Mouse (Mus musculus) lung, embryonic 15.5 days (tissue): ENCODE data around the gene Mboat2. TPM values are rescaled to one million over a fixed set of nuclear protein-coding genes. Genes with fewer than 3 reads are reported as not detected.

Experiments used
- ATAC-seq: fragments of 200-750 bp; cut with Nextera tagmentation; 2 replicates; pipeline ENCODE4 v1.8.0; 2017; ENCODE audit warnings: moderate number of reproducible peaks, borderline replicate concordance; ENCODE audit not compliant: low FRiP score, low TSS enrichment; ENCODE audit errors: extremely low read depth
- H3K27ac ChIP-seq: fragments of 300-500 bp; sonication (generic); 2 replicates; pipeline ENCODE4 v1.5.1; 2015; ENCODE audit warnings: moderate library complexity, mild to moderate bottlenecking, inconsistent platforms
- H3K27me3 ChIP-seq: fragments of 300-500 bp; sonication (generic); 2 replicates; pipeline ENCODE4 v1.6.1; 2015; ENCODE audit warnings: inconsistent platforms
- H3K36me3 ChIP-seq: fragments of 300-500 bp; sonication (generic); 2 replicates; pipeline ENCODE4 v1.6.1; 2015; ENCODE audit warnings: inconsistent platforms
- H3K4me1 ChIP-seq: fragments of 300-500 bp; sonication (generic); 2 replicates; pipeline ENCODE4 v1.6.1; 2015; ENCODE audit warnings: inconsistent platforms
- H3K4me2 ChIP-seq: fragments of 300-500 bp; sonication (generic); 2 replicates; pipeline ENCODE4 v1.6.1; 2015; ENCODE audit warnings: inconsistent platforms, mild to moderate bottlenecking, moderate library complexity
- H3K4me3 ChIP-seq: fragments of 300-500 bp; sonication (generic); 2 replicates; pipeline ENCODE4 v1.5.1; 2015; ENCODE audit warnings: mild to moderate bottlenecking, inconsistent platforms
- H3K9ac ChIP-seq: fragments of 300-500 bp; sonication (generic); 2 replicates; pipeline ENCODE4 v1.6.1; 2015; ENCODE audit warnings: inconsistent platforms
- H3K9me3 ChIP-seq: fragments of 300-500 bp; sonication (generic); 2 replicates; pipeline ENCODE4 v1.6.1; 2016; ENCODE audit warnings: inconsistent platforms
- WGBS: fragments of 180-500 bp; shearing (Covaris S2); methylation state at CpG from one replicate; pipeline ENCODE4 v1.1.7; 2015; 5-methylcytosine and 5-hydroxymethylcytosine counted together
- polyA plus RNA-seq: library from polyadenylated mRNA; unstranded; fragments of >200 nt; fragmentation: Nextera tagmentation; extraction: Ambion mirVana; gene quantifications from 2 replicates; pipeline ENCODE4 v1.2.1, GENCODE M21; 2015

Gene Mboat2
- polyA plus RNA-seq, 1 experiment from 2014 or later: 42.5 TPM

DNA sequence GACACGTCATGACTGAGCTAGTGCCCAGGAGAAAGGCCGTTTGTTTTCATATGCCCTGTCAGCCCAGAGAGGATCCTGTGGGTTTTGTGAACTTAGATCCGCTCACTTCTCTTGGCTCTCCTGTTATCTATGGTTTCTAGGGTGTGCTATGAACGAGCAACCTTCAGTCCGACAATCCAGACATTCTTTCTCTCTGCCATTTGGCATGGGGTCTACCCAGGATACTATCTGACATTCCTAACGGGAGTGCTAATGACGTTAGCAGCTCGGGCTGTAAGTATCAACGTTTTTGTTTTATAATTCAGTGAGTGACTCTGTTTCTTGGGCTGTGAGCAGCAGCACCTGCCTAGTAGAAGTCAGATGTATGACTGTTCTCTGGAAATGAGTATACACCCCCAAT, 124.5 kb downstream of the Mboat2 start:
- Histone ChIP-seq H3K9me3 (no peaks in the 10 kb centered on the region), H3K4me3 (no peak overlapping the region), H3K9ac (no peak overlapping the region), H3K27ac (no peak overlapping the region), H3K36me3 (peaks cover 18% of the 10 kb centered on the region), H3K4me2 (no peak overlapping the region), H3K27me3 (no peaks in the 10 kb centered on the region), H3K4me1 (no peaks in the 10 kb centered on the region)
- no peak for ATAC-seq
- WGBS: 63% methylated on average over 9 of the region's 9 CpGs

DNA sequence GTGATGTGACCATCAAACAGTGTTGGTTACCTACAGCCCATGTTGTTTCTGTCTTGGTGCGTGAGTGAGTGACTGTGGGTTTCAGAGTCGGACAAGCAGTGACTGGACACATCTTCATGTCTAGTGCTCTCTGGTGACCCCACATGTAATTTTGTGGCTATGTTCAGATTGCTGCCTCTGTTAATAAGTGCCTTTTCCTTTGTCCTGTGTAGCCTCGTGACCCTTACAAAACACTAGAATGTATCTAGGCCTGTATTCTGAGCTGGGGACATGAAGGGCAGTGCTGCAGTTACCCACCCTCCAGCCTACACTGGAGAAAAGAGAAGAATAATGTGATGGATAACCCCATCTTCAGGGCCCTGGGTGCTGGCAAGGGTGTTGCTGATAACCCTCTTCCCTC, 127.8 kb downstream of the Mboat2 start:
- Histone ChIP-seq H3K27me3 (no peaks in the 10 kb centered on the region), H3K4me3 (no peak overlapping the region), H3K4me2 (no peak overlapping the region), H3K4me1 (no peaks in the 10 kb centered on the region), H3K27ac (no peak overlapping the region), H3K9me3 (no peaks in the 10 kb centered on the region), H3K36me3 (peaks cover 12% of the 10 kb centered on the region), H3K9ac (no peak overlapping the region)
- no peak for ATAC-seq
- 84% methylated on average over 3 of the region's 3 CpGs for WGBS

DNA sequence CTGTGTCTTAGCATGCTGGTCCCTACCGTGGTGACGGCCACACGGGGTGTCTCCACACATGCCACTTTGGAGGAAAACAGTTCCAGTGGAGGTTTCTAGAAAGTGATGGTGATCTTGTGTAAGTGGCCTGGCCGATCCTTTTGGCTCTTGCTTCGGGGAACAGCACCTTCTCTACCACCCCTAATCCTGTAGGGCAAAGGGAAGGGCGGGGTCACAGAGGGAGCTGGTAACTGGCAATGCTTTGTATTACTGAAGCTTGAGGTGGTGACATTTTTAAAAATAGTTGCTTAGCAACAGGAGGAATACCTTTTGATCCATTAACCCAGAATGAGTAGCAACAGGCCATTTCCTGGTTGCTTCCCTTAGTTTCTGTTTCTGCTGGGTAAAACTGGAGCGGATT, 131.1 kb downstream of the Mboat2 start:
- H3K9ac ChIP-seq: no peak overlapping the region
- no peak overlapping the region for H3K4me3 ChIP-seq
- H3K9me3 ChIP-seq: no peaks in the 10 kb centered on the region
- H3K36me3 ChIP-seq: no peaks in the 10 kb centered on the region; the same call in 1 of the 2 replicates
- 90% methylated on average over 7 of the region's 7 CpGs for WGBS
- H3K27ac ChIP-seq: no peak overlapping the region
- no peaks in the 10 kb centered on the region for H3K4me1 ChIP-seq
- no peak for ATAC-seq
- H3K4me2 ChIP-seq: no peak overlapping the region
- H3K27me3 ChIP-seq: no peaks in the 10 kb centered on the region

GRCm38 (mm10) chr12:24962362-24962967, 131.8 kb downstream of the Mboat2 start:
- Histone ChIP-seq H3K4me1 (no peaks in the 10 kb centered on the region), H3K4me3 (no peak overlapping the region), H3K4me2 (no peak overlapping the region), H3K9me3 (no peaks in the 10 kb centered on the region), H3K36me3 (no peaks in the 10 kb centered on the region; the same call in 1 of the 2 replicates), H3K27ac (no peak overlapping the region), H3K27me3 (no peaks in the 10 kb centered on the region), H3K9ac (no peak overlapping the region)
- ATAC-seq: no peak
- WGBS: 77% methylated on average over 11 of the region's 11 CpGs

- Histone ChIP-seq H3K27me3 (no peaks in the 10 kb centered on the region), H3K4me1 (no peaks in the 10 kb centered on the region), H3K4me3 (no peak overlapping the region), H3K36me3 (no peaks in the 10 kb centered on the region), H3K4me2 (no peak overlapping the region), H3K9ac (no peak overlapping the region), H3K9me3 (no peaks in the 10 kb centered on the region), H3K27ac (no peak overlapping the region)
- no peak for ATAC-seq
- WGBS: 59% methylated on average over 13 of the region's 13 CpGs
Observed at GRCm38 (mm10) chr12:24963393-24964022, 132.8 kb downstream of the Mboat2 start.

- no peaks in the 10 kb centered on the region for H3K36me3 ChIP-seq
- WGBS: 80% methylated on average over 6 of the region's 6 CpGs
- H3K27me3 ChIP-seq: no peaks in the 10 kb centered on the region
Observed at GRCm38 (mm10) chr12:24965406-24965805, 134.7 kb downstream of the Mboat2 start.

DNA sequence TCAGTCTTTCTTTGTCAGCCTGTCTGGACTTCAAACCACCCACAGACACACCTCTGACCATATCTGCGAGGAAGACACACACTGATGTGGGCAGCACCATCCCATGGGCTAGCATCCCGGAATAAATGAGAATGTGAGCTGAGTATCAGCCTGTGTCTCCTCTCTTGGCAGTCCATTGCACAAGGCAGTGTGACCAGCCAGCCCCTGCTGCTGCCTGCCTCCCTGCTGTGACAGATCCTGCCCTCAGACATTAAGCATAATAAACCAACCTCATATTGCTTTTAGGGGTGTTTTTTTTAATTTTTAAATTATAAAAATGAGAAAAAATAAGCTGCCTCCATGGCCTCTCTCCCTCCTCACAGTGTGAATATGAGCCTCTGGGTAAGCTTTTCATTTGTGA, 135.4 kb downstream of the Mboat2 start:
- no peak for ATAC-seq

More at GRCm38 (mm10) chr12:24965406-24965805, 134.7 kb downstream of the Mboat2 start:
- H3K4me2 ChIP-seq: no peak overlapping the region
- no peak overlapping the region for H3K4me3 ChIP-seq
- ATAC-seq: no peak
- no peaks in the 10 kb centered on the region for H3K4me1 ChIP-seq
- no peaks in the 10 kb centered on the region for H3K9me3 ChIP-seq
- H3K9ac ChIP-seq: no peak overlapping the region
- no peak overlapping the region for H3K27ac ChIP-seq

GRCm38 (mm10) chr12:24971490-24972200, 141.0 kb downstream of the Mboat2 start:
- ATAC-seq: no peak
- H3K27me3 ChIP-seq: no peaks in the 10 kb centered on the region
- peaks cover 8% of the 10 kb centered on the region; the same call in 1 of the 2 replicates for H3K4me1 ChIP-seq
- no peak overlapping the region for H3K4me2 ChIP-seq
- H3K9me3 ChIP-seq: no peaks in the 10 kb centered on the region
- no peak overlapping the region for H3K4me3 ChIP-seq
- WGBS: 65% methylated on average over 5 of the region's 5 CpGs
- no peak overlapping the region for H3K9ac ChIP-seq
- no peaks in the 10 kb centered on the region for H3K36me3 ChIP-seq
- H3K27ac ChIP-seq: no peak overlapping the region

More for the DNA sequence above, 135.4 kb downstream of the Mboat2 start:
- no peaks in the 10 kb centered on the region for H3K4me1 ChIP-seq
- H3K4me3 ChIP-seq: no peak overlapping the region
- no peaks in the 10 kb centered on the region for H3K36me3 ChIP-seq
- H3K27me3 ChIP-seq: no peaks in the 10 kb centered on the region
- H3K27ac ChIP-seq: no peak overlapping the region
- no peaks in the 10 kb centered on the region for H3K9me3 ChIP-seq
- H3K4me2 ChIP-seq: no peak overlapping the region
- 82% methylated on average over 2 of the region's 2 CpGs for WGBS
- H3K9ac ChIP-seq: no peak overlapping the region

DNA sequence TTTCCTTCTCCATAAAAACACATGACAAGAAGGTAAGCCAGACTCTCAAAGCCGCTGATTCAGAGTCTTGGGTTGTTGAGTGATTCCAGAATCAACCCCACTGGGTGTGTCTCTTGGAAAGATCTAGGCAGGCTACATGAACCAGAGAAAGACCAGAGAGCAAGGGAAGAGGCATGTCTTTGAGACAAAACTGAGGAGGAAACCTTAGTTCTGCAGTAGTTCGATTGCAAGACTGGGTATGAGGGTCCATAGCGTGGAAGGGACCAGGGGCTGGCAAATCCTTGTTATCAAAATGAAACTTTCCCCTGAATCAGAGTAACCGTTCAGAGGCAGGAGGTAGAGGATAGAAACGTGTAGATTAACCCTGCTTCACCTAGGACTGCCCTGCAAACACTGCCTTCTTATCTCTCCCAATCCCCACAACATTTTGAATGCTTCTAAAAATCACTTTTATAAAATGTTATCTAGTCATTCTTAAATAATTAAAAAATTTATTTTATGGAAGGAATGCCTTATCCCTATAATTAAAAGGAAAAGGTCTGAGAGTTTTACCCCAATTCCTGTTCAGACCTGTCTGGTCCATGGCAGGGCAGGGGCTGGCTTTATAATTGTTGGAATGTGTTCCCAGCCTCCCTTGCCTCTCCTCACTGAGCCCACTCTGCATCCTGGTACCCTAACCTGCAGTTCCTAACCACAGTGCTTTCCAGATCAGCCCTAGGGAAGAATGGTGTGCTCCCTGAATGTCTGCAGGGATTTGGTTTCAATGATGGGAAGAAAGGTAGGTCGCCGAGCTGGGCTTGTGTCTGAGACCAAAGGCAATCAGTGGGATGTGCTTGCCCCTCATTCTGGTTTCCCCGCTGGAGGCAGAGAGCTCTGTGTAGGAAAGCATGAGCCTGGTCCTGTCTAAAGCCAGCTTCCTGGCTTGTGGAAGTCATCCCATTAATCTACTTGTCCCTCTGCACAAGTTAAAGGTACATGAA, 142.0 kb downstream of the Mboat2 start:
- WGBS: 68% methylated on average over 8 of the region's 8 CpGs
- H3K27me3 ChIP-seq: no peaks in the 10 kb centered on the region

DNA sequence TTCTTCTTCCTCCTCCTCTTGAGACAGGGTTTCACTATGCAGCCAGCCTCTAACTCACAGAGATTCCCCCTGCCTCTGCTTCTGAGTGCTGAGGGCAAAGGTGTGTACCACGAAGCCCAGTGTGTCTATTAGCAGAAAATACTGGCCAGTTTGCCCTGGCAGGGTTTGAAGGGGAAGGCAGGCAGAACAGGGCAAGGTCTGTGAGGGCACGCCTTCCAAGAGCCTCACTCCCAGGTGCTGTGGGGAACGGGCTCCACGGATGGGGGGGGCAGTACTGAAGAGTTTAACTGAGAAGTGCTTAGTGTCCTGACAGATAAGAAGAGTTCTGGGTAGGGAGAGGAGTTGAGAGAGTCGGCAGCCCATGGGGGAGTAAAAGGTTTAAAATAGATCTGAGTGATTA, 142.9 kb downstream of the Mboat2 start:
- no peak for ATAC-seq

More for the DNA sequence above, 142.0 kb downstream of the Mboat2 start:
- Histone ChIP-seq H3K4me3 (no peak overlapping the region), H3K4me2 (no peak overlapping the region), H3K36me3 (no peaks in the 10 kb centered on the region), H3K4me1 (peaks cover 8% of the 10 kb centered on the region; the same call in 1 of the 2 replicates), H3K9me3 (no peaks in the 10 kb centered on the region), H3K27ac (no peak overlapping the region), H3K9ac (no peak overlapping the region)
- ATAC-seq: no peak

GRCm38 (mm10) chr12:24974446-24975114, 143.9 kb downstream of the Mboat2 start, which contains the start of gene Kidins220:
TSS of gene Kidins220 (plus strand) at chr12:24974925.
- Histone ChIP-seq H3K4me3 (peak within 1 kb of the TSS; percentile 82), H3K27me3 (no peaks in the 10 kb centered on the region), H3K4me1 (peaks cover 8% of the 10 kb centered on the region; the same call in 1 of the 2 replicates), H3K4me2 (peak within 1 kb of the TSS; percentile 59), H3K27ac (peak within 1 kb of the TSS; percentile 77), H3K36me3 (no peaks in the 10 kb centered on the region), H3K9me3 (no peaks in the 10 kb centered on the region), H3K9ac (peak within 1 kb of the TSS; percentile 54)
- 14% methylated on average over 29 of the region's 29 CpGs for WGBS
- peak; percentile 93 for ATAC-seq

More for the DNA sequence above, 142.9 kb downstream of the Mboat2 start:
- H3K27ac ChIP-seq: no peak overlapping the region
- no peak overlapping the region for H3K9ac ChIP-seq
- no peaks in the 10 kb centered on the region for H3K27me3 ChIP-seq
- H3K4me1 ChIP-seq: peaks cover 8% of the 10 kb centered on the region; the same call in 1 of the 2 replicates
- no peaks in the 10 kb centered on the region for H3K36me3 ChIP-seq
- no peak overlapping the region for H3K4me3 ChIP-seq
- H3K4me2 ChIP-seq: no peak overlapping the region
- 61% methylated on average over 5 of the region's 5 CpGs for whole genome bisulfite sequencing
- H3K9me3 ChIP-seq: no peaks in the 10 kb centered on the region
